Mouse (Mus musculus) naive thymus-derived CD4-positive, alpha-beta T cell, adult 2 months (primary cell): ENCODE results near the gene Psma5.

Experiments
- DNase-seq: peaks from one replicate; pipeline ENCODE4 v3.0.0-alpha.2; 2011; ENCODE audit warnings: low read depth

The Psma5 gene

GRCm38 (mm10) chr3:108306387-108306786, 49.7 kb downstream of the Psma5 start:
- no peak for DNase-seq

GRCm38 (mm10) chr3:108307485-108307884, 50.8 kb downstream of the Psma5 start:
- DNase-seq = no peak

GRCm38 (mm10) chr3:108310921-108311341, 54.2 kb downstream of the Psma5 start:
- no peak for DNase-seq

GRCm38 (mm10) chr3:108311688-108312087, 55.0 kb downstream of the Psma5 start:
- no peak for DNase-seq

- no peak for DNase-seq
Measured at GRCm38 (mm10) chr3:108312414-108312813, 55.7 kb downstream of the Psma5 start.

- no peak for DNase-seq
Measured at GRCm38 (mm10) chr3:108313138-108313537, 56.4 kb downstream of the Psma5 start.

- no peak for DNase-seq
Measured at GRCm38 (mm10) chr3:108314038-108314675, 57.4 kb downstream of the Psma5 start.

GRCm38 (mm10) chr3:108318517-108318916, 61.8 kb downstream of the Psma5 start:
- no peak for DNase-seq

- no peak for DNase-seq
Measured at GRCm38 (mm10) chr3:108321671-108322070, 64.9 kb downstream of the Psma5 start.

- DNase-seq = no peak
Measured at GRCm38 (mm10) chr3:108322136-108322535, 65.4 kb downstream of the Psma5 start.

GRCm38 (mm10) chr3:108322962-108323361, 66.2 kb downstream of the Psma5 start:
- no peak for DNase-seq

GRCm38 (mm10) chr3:108324837-108325236, 68.1 kb downstream of the Psma5 start:
- DNase-seq = no peak

GRCm38 (mm10) chr3:108325521-108325920, 68.8 kb downstream of the Psma5 start:
- DNase-seq = no peak

GRCm38 (mm10) chr3:108327275-108327674, 70.5 kb downstream of the Psma5 start:
- no peak for DNase-seq

GRCm38 (mm10) chr3:108327916-108328315, 71.2 kb downstream of the Psma5 start:
- DNase-seq = no peak

- DNase-seq = no peak
Measured at GRCm38 (mm10) chr3:108328441-108328841, 71.7 kb downstream of the Psma5 start.
